Mouse (Mus musculus) cerebellum, adult 9-11 months (tissue): ENCODE measurements around the gene Bcas2.

ENCODE experiments used
- DNase-seq: peaks from one replicate; pipeline ENCODE4 v3.0.0; 2022

The Bcas2 gene

GRCm38 (mm10) chr3:103224231-103224765, 52.8 kb downstream of the Bcas2 start:
- DNase-seq = no peak

GRCm38 (mm10) chr3:103227729-103228128, 56.3 kb downstream of the Bcas2 start:
- DNase-seq = no peak
